Mouse (Mus musculus) neural tube, embryonic 11.5 days (tissue): ENCODE measurements around the gene Slc35e3. TPM values are rescaled to one million over a fixed set of nuclear protein-coding genes. Genes with fewer than 3 reads are reported as not detected.

Experiments used
- ATAC-seq: fragments of 200-750 bp; cut with Nextera tagmentation; 2 replicates; pipeline ENCODE4 v1.8.0; 2017; ENCODE audit warnings: moderate number of reproducible peaks, mild to moderate bottlenecking, moderate TSS enrichment, moderate library complexity; ENCODE audit not compliant: insufficient read depth, low FRiP score, low TSS enrichment
- DNase-seq: peaks from one replicate; pipeline ENCODE4 v3.0.0-alpha.2; 2015; ENCODE audit warnings: low spot score
- H3K27ac ChIP-seq: fragments of 300-500 bp; sonication (generic); 2 replicates; pipeline ENCODE4 v1.5.1; 2014; ENCODE audit warnings: low read depth, mild to moderate bottlenecking, low read length
- H3K27me3 ChIP-seq: fragments of 300-500 bp; sonication (generic); 2 replicates; pipeline ENCODE4 v1.6.1; 2014; ENCODE audit warnings: mild to moderate bottlenecking, low read length, mixed read lengths; ENCODE audit not compliant: control insufficient read depth, insufficient read depth
- H3K36me3 ChIP-seq: fragments of 300-500 bp; sonication (generic); 2 replicates; pipeline ENCODE4 v1.6.1; 2014; ENCODE audit warnings: mild to moderate bottlenecking, low read length, moderate library complexity, mixed read lengths; ENCODE audit not compliant: control insufficient read depth, insufficient read depth
- H3K4me1 ChIP-seq: fragments of 300-500 bp; sonication (generic); 2 replicates; pipeline ENCODE4 v1.6.1; 2014; ENCODE audit warnings: low read length, mixed read lengths; ENCODE audit not compliant: control insufficient read depth, insufficient read depth
- H3K4me2 ChIP-seq: fragments of 300-500 bp; sonication (generic); 2 replicates; pipeline ENCODE4 v1.6.1; 2014; ENCODE audit warnings: low read depth, mild to moderate bottlenecking, moderate library complexity
- H3K4me3 ChIP-seq: fragments of 300-500 bp; sonication (generic); 2 replicates; pipeline ENCODE4 v1.5.1; 2014; ENCODE audit warnings: low read depth, low read length
- H3K9ac ChIP-seq: fragments of 300-500 bp; sonication (generic); 2 replicates; pipeline ENCODE4 v1.6.1; 2014; ENCODE audit warnings: mild to moderate bottlenecking, low read length
- H3K9me3 ChIP-seq: fragments of 300-500 bp; sonication (generic); 2 replicates; pipeline ENCODE4 v1.6.1; 2016; ENCODE audit warnings: low read length; ENCODE audit not compliant: control insufficient read depth
- WGBS: fragments of 180-500 bp; shearing (Covaris S2); extraction: QIAGEN DNeasy Blood & Tissue Kit; methylation state at CpG from one replicate; pipeline ENCODE4 v1.1.7; 2014; 5-methylcytosine and 5-hydroxymethylcytosine counted together
- polyA plus RNA-seq: library from polyadenylated mRNA; unstranded; fragments of >200 nt; fragmentation: Nextera tagmentation; extraction: Ambion mirVana; gene quantifications from 2 replicates; pipeline ENCODE4 v1.2.1, GENCODE M21; 2014

Gene Slc35e3
- polyA plus RNA-seq, 1 experiment from 2014 or later, result 21.2 TPM

DNA sequence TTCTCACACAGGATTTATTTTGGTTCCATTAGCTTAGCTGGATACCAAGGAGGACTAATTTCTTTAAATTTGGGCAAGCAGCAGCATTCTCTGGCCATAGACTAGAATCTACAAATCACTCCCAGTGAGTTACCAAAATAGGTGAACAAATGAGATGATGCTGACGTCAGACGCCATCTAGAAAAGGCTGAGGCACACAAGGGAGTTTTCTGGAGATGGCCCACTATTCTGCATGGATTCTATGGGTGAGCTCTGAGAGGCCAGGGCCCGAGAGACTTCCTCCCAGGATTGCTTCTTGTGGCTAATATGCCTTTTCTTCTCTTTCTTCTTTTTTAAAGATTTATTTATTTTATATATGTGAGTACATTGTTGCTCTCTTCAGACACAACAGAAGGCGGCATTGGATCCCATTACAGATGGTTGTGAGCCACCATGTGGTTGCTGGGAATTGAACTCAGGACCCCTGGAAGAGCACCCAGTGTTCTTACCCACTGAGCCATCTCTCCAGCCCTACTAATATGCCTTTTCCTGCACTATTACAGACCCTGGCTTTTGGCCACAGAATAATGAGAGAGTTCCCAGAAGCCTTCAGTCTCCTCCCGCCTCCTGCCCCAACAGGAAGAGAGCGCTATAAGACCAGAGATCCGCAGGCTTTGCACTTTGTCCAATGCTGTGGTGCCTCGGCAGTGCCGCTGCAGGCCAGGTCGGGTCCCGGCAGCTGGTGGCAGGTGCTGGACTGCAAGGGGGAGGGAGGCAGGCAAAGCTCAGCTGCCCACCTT lies 19.1 kb upstream of the Slc35e3 start:
- Histone ChIP-seq H3K9me3 (no peaks in the 10 kb centered on the region), H3K4me2 (no peak overlapping the region), H3K4me1 (no peaks in the 10 kb centered on the region), H3K9ac (no peak overlapping the region), H3K27me3 (no peaks in the 10 kb centered on the region), H3K27ac (no peak overlapping the region), H3K36me3 (peaks cover 28% of the 10 kb centered on the region), H3K4me3 (no peak overlapping the region)
- no peak for ATAC-seq
- DNase-seq, result no peak
- 92% methylated on average over 11 of the region's 11 CpGs for WGBS

DNA sequence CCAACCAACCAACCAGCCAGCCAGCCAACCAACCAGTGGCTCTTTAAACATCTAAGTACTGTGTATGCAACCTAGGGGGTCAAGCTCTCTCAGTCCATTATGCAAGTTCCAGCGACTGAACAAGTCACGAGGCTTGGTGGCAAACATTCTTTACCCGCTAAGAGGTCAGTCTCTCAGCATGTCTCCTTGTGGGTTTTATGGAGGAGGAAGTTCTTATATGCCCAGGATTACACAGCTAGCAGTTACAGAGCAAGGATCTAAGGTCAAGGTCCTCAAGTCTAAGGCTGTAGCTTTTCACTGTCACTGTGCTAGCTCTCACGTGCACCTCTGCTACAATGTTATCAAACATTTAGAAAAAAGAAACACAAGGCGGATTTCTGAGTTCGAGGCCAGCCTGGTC lies 18.4 kb upstream of the Slc35e3 start:
- H3K4me3 ChIP-seq, result no peak overlapping the region
- H3K9ac ChIP-seq, result no peak overlapping the region
- no peaks in the 10 kb centered on the region for H3K27me3 ChIP-seq
- no peak overlapping the region for H3K27ac ChIP-seq
- no peaks in the 10 kb centered on the region for H3K9me3 ChIP-seq
- no peaks in the 10 kb centered on the region for H3K4me1 ChIP-seq
- H3K4me2 ChIP-seq, result no peak overlapping the region
- WGBS, result 92% methylated on average over 6 of the region's 6 CpGs
- no peak for DNase-seq
- peaks cover 30% of the 10 kb centered on the region for H3K36me3 ChIP-seq
- ATAC-seq, result no peak

DNA sequence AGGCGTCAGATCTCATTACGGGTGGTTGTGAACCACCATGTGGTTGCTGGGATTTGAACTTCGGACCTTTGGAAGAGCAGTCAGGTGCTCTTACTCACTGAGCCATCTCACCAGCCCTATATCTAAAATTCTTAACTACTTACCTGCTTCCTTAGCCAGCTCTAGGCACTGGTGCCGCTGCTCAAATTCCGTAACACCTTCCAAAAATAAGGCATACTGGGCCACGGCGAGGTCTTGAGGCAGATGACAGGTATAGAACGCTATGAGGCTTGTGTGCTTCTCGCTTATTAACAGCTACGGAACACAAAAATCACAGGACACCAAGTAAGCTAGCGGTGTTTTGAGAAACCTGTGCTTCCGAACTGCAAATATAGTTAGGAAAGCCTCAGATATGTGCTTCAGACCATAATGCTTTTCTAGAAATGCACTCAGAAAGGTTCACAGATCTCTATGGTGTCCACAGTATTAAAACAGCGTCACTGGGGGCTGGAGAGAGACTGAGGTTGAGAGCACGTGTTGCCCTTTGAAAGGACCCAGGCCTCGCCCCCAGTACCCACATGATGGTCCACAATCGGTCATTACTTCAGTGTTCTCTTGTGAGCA lies 17.5 kb upstream of the Slc35e3 start:
- Histone ChIP-seq H3K9me3 (no peaks in the 10 kb centered on the region), H3K4me3 (no peak overlapping the region), H3K4me2 (no peak overlapping the region), H3K4me1 (no peaks in the 10 kb centered on the region), H3K9ac (no peak overlapping the region), H3K27me3 (no peaks in the 10 kb centered on the region), H3K27ac (no peak overlapping the region), H3K36me3 (peaks cover 31% of the 10 kb centered on the region)
- DNase-seq, result no peak
- no peak for ATAC-seq
- WGBS, result 93% methylated on average over 16 of the region's 16 CpGs

DNA sequence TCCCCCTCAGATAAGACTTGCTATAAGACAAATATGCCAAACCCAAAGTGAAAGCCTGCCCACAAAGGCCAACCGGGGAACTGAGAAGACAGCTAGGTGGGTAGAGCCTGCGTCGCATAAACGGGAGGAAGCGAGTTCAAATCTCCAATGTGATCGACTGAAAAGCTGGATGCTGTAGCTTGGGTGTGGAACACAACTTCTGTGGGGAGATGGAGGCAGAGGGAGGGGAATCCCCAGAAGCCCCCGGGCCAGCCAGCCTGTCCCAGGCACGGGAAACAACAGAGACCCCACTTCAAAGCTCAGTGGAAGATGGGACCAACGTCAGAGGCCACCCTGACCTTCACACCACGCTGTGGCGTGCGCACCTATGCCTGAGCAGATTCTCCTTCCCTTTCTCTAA lies 16.8 kb upstream of the Slc35e3 start:
- Histone ChIP-seq H3K4me3 (no peak overlapping the region), H3K9me3 (no peaks in the 10 kb centered on the region), H3K27me3 (no peaks in the 10 kb centered on the region), H3K9ac (no peak overlapping the region), H3K36me3 (peaks cover 31% of the 10 kb centered on the region), H3K27ac (no peak overlapping the region), H3K4me1 (no peaks in the 10 kb centered on the region), H3K4me2 (no peak overlapping the region)
- no peak for DNase-seq
- ATAC-seq, result no peak
- WGBS, result 94% methylated on average over 12 of the region's 12 CpGs

DNA sequence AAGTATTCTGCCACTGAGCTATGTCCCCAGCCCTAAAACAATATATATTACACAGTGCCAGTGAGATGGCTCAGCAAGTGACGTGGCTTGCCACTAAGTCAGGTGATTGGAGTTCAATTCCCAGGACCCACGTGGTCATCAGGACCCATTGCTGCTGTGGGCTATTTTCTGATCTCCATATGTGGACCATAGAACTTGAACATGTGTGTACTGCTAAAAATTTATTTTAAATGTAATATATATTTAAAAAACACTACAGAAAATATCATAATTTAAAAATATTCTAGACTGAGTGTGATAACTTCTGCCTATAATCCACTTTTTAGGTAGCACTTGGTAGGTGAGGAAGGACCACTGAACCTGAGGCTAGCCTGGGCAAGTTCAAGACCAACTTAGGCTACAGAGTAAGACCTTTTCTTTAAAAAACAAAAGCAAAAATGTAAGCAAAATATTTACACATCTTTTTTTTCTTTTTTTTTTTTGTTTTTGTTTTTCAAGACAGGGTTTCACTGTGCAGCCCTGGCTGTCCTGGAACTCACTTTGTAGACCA lies 16.2 kb upstream of the Slc35e3 start:
- 91% methylated on average over 2 of the region's 2 CpGs for WGBS
- DNase-seq (no peak), ATAC-seq (no peak)
- no peaks in the 10 kb centered on the region for H3K27me3 ChIP-seq
- no peaks in the 10 kb centered on the region for H3K4me1 ChIP-seq
- H3K9me3 ChIP-seq, result no peaks in the 10 kb centered on the region
- peaks cover 32% of the 10 kb centered on the region for H3K36me3 ChIP-seq
- no peak overlapping the region for H3K4me2 ChIP-seq
- H3K4me3 ChIP-seq, result no peak overlapping the region
- no peak overlapping the region for H3K27ac ChIP-seq
- no peak overlapping the region for H3K9ac ChIP-seq

DNA sequence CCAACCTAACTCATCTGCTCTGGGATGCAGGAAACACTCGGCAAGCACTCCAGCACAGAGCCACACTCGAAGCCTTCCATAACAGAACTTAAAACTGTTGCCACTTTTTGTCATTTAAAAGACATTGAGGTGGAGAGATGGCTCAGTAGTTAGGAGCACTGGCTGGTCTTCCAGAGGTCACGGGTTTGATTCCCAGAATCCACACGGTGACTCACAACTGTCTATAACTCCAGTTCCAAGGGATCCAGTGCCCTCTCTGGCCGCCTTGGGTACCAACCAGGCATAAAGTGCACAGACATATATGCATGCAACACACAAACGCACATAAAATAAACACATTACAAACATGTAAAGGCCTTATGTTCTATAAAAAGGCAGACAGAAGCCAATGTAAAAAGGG lies 15.4 kb upstream of the Slc35e3 start:
- Histone ChIP-seq H3K9me3 (no peaks in the 10 kb centered on the region), H3K9ac (no peak overlapping the region), H3K27me3 (no peaks in the 10 kb centered on the region), H3K4me2 (no peak overlapping the region), H3K36me3 (peaks cover 35% of the 10 kb centered on the region), H3K4me3 (no peak overlapping the region), H3K27ac (no peak overlapping the region), H3K4me1 (no peaks in the 10 kb centered on the region)
- ATAC-seq (no peak), DNase-seq (no peak)
- 93% methylated on average over 6 of the region's 6 CpGs for WGBS

DNA sequence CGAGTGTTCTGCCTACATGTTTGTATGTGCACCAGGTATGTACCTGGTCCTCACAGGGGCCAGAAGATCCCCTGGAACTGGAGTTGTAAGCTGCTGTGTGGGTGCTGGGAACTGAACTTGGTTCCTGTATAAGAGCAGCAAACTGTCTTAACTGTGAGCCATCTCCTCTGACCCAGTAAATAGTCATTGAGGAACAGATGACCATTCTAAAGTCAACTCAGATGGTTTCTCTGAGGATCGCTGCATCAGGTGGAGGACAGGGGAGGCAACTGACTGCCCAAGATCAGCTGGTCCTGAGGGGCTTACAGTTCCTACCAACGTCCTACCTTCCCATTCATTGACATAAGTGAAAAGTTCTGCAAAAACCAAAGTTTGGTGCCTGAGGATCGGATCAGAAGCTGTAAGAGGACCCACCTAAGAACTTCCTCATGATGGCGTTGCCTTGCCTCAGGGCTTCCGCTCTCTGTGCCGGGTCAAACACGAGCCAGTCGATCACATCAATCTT lies 14.7 kb upstream of the Slc35e3 start:
- WGBS, result 93% methylated on average over 9 of the region's 9 CpGs

DNA sequence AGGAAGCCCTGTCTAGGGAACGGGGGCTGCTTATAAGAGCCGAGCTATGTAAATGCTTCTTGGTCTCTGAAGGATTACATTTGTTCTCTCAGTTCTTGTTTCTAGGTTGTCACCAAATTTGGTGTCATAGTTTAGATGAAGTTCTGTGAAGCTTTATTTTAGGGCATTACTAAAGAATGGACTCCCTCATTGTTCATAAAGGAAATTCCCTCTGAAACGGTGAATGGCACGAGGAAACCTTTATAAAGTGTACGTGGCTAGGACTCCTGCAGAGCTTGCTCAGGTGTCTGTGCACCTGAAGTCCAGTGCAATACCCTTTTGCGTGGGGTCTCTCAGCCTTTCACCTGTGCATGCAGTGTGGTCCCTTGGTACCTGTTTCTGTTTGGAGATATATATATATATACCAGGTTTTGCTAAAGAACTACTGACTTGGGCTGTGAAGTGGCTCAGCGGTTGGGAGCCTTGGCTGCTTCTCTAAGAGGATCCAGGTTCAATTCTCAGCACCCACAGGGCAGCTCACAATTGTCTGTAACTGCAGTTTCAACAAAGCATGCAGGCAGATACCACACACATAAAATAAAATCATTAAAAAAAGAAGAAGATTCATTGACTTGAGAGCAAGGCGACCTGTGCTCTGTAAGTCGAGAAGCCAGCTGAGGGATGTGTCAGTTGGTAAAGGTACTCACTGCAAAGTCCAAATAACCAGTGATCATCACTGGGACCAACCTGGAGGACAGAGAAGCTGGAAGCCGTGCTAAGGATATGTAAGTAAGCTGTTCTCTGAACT lies 13.9 kb upstream of the Slc35e3 start:
- Histone ChIP-seq H3K36me3 (peaks cover 34% of the 10 kb centered on the region), H3K27ac (no peak overlapping the region), H3K9ac (no peak overlapping the region), H3K27me3 (no peaks in the 10 kb centered on the region), H3K4me2 (no peak overlapping the region), H3K4me1 (no peaks in the 10 kb centered on the region), H3K9me3 (no peaks in the 10 kb centered on the region), H3K4me3 (no peak overlapping the region)
- ATAC-seq (no peak), DNase-seq (no peak)
- 94% methylated on average over 10 of the region's 10 CpGs for whole genome bisulfite sequencing

More for the DNA sequence above, 14.7 kb upstream of the Slc35e3 start:
- no peak overlapping the region for H3K27ac ChIP-seq
- H3K4me2 ChIP-seq, result no peak overlapping the region
- H3K27me3 ChIP-seq, result no peaks in the 10 kb centered on the region
- H3K4me1 ChIP-seq, result no peaks in the 10 kb centered on the region
- no peak overlapping the region for H3K9ac ChIP-seq
- H3K36me3 ChIP-seq, result peaks cover 33% of the 10 kb centered on the region
- H3K9me3 ChIP-seq, result no peaks in the 10 kb centered on the region
- H3K4me3 ChIP-seq, result no peak overlapping the region
- DNase-seq (no peak), ATAC-seq (no peak)
